Mouse (Mus musculus): ENCODE results near the gene Gm28048.

GRCm38 (mm10) chr11:22858441-22859300, 123.2 kb downstream of the Gm28048 start:
- TF ChIP-seq POLR2A (IDR thresholded peaks at IDR 0.05; ENCODE audit: extremely low read depth, insufficient read depth, low read length), result 0 out of 2 replicates have a peak, but pooled peaks have one; percentile 8
- no peak for TF ChIP-seq CTCF (IDR thresholded peaks at IDR 0.05; ENCODE audit: low read depth, low read length)
